Mouse (Mus musculus) intestine, embryonic 15.5 days (tissue): Measurements from ENCODE around the gene Shank2. TPM values are rescaled to one million over a fixed set of nuclear protein-coding genes. Genes with fewer than 3 reads are reported as not detected.

Source experiments
- ATAC-seq: fragments of 200-750 bp; cut with Nextera tagmentation; 2 replicates; pipeline ENCODE4 v1.8.0; 2017; ENCODE audit warnings: moderate TSS enrichment, moderate library complexity
- H3K27ac ChIP-seq: fragments of 300-500 bp; sonication (generic); 2 replicates; pipeline ENCODE4 v1.5.1; 2015; ENCODE audit warnings: mild to moderate bottlenecking, inconsistent platforms
- H3K27me3 ChIP-seq: fragments of 300-500 bp; sonication (generic); replicated peaks from 2 replicates; pipeline ENCODE4 v1.6.1; 2015; ENCODE audit warnings: inconsistent platforms
- H3K36me3 ChIP-seq: fragments of 300-500 bp; sonication (generic); 2 replicates; pipeline ENCODE4 v1.6.1; 2015; ENCODE audit warnings: inconsistent platforms
- H3K4me1 ChIP-seq: fragments of 300-500 bp; sonication (generic); replicated peaks from 2 replicates; pipeline ENCODE4 v1.6.1; 2015; ENCODE audit warnings: inconsistent platforms
- H3K4me2 ChIP-seq: fragments of 300-500 bp; sonication (generic); replicated peaks from 2 replicates; pipeline ENCODE4 v1.6.1; 2015; ENCODE audit warnings: mild to moderate bottlenecking, inconsistent platforms
- H3K4me3 ChIP-seq: fragments of 300-500 bp; sonication (generic); replicated peaks from 2 replicates; pipeline ENCODE4 v1.5.1; 2015; ENCODE audit warnings: inconsistent platforms
- H3K9ac ChIP-seq: fragments of 300-500 bp; sonication (generic); 2 replicates; pipeline ENCODE4 v1.6.1; 2015; ENCODE audit warnings: inconsistent platforms
- H3K9me3 ChIP-seq: fragments of 300-500 bp; sonication (generic); 2 replicates; pipeline ENCODE4 v1.6.1; 2016; ENCODE audit warnings: inconsistent platforms
- WGBS: fragments of 180-500 bp; shearing (Covaris S2); methylation state at CpG from one replicate; pipeline ENCODE4 v1.1.7; 2015; 5-methylcytosine and 5-hydroxymethylcytosine counted together
- polyA plus RNA-seq: library from polyadenylated mRNA; unstranded; fragments of >200 nt; fragmentation: Nextera tagmentation; extraction: Ambion mirVana; gene quantifications from 2 replicates; pipeline ENCODE4 v1.2.1, GENCODE M21; 2015

Gene Shank2
- polyA plus RNA-seq, 1 experiment from 2014 or later, result 0.99 TPM

GRCm38 (mm10) chr7:144240736-144241343 is 239.1 kb downstream of the Shank2 start:
- Histone ChIP-seq H3K27me3 (no peaks in the 10 kb centered on the region), H3K4me1 (no peaks in the 10 kb centered on the region), H3K9me3 (no peaks in the 10 kb centered on the region), H3K9ac (no peak overlapping the region), H3K27ac (no peak overlapping the region), H3K4me3 (no peak overlapping the region), H3K36me3 (no peaks in the 10 kb centered on the region), H3K4me2 (no peak overlapping the region)
- WGBS, result 74% methylated on average over 4 of the region's 4 CpGs
- ATAC-seq, result no peak

DNA sequence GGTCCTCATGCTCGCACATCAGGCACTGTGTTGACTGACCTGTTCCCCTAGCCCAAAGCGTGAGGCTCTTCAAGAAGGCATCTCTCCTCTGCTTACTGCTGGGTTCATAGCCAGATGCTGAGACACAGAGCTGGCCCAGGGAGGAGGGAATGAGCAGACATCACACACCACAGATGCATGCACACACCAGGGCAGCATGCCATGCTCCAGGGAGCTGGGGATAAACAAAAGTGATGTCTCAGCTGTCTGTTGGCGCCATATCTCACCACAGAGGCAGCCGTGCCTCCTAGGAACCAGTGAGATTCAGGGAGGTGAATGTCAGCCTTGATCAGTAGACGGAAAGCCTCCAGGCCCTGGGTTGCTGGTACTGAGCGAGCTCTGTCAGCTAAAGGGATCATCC is 242.5 kb downstream of the Shank2 start:
- no peaks in the 10 kb centered on the region for H3K36me3 ChIP-seq
- no peak overlapping the region for H3K9ac ChIP-seq
- no peaks in the 10 kb centered on the region for H3K9me3 ChIP-seq
- no peak for ATAC-seq
- H3K4me1 ChIP-seq, result no peaks in the 10 kb centered on the region
- WGBS, result 72% methylated on average over 6 of the region's 6 CpGs
- no peak overlapping the region for H3K27ac ChIP-seq
- H3K27me3 ChIP-seq, result no peaks in the 10 kb centered on the region
- H3K4me3 ChIP-seq, result no peak overlapping the region
- H3K4me2 ChIP-seq, result no peak overlapping the region

DNA sequence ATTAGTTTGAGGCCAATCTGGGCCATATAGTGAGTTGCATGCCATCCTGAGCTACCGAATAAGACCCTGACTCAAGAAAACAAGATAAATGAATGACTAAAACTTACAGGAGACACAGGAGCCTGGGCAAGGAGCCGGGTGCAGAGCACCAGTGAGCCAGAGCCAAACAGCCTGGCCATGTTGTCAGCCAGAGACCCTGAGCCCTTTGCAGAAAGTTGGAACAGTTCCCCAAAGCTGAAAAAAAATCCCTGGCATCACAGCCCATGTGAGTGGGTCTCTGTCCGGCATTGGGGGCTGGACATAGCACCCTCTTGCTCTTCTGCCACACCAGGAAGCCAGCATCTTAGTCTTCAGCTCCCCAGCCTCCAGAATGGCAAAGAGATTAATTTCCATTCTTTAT is 244.5 kb downstream of the Shank2 start:
- Histone ChIP-seq H3K9me3 (no peaks in the 10 kb centered on the region), H3K4me3 (no peak overlapping the region), H3K27me3 (no peaks in the 10 kb centered on the region), H3K36me3 (no peaks in the 10 kb centered on the region), H3K27ac (no peak overlapping the region), H3K4me2 (no peak overlapping the region), H3K4me1 (no peaks in the 10 kb centered on the region), H3K9ac (no peak overlapping the region)
- ATAC-seq, result no peak
- 82% methylated on average over 3 of the region's 3 CpGs for WGBS

GRCm38 (mm10) chr7:144248686-144249422 is 247.1 kb downstream of the Shank2 start:
- Histone ChIP-seq H3K27me3 (no peaks in the 10 kb centered on the region), H3K9ac (no peak overlapping the region), H3K9me3 (no peaks in the 10 kb centered on the region), H3K4me1 (no peaks in the 10 kb centered on the region), H3K4me2 (no peak overlapping the region), H3K27ac (no peak overlapping the region), H3K4me3 (no peak overlapping the region), H3K36me3 (no peaks in the 10 kb centered on the region)
- 54% methylated on average over 2 of the region's 2 CpGs for WGBS
- no peak for ATAC-seq

DNA sequence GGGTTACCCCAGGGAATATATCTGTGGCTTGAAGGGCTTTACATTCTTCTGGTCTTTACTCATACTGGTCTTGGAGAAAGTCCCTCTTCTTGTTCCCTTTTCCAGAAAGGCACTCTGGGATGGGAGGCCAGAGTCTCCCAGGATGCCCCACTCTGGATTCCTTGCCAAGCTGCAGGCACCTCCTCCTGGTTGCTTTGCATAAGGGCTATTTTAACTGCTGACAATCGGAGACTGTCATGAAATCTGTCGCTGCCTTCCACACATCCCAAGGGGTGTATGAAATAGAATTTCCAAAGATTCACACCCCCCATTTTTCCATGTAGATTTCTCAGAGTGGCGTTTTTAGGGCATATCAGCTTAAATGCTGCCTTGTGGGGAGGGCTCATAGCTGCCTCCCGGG is 249.1 kb downstream of the Shank2 start:
- ATAC-seq, result no peak
- Histone ChIP-seq H3K4me1 (no peaks in the 10 kb centered on the region), H3K9ac (no peak overlapping the region), H3K4me3 (no peak overlapping the region), H3K27ac (no peak overlapping the region), H3K9me3 (no peaks in the 10 kb centered on the region), H3K27me3 (no peaks in the 10 kb centered on the region), H3K36me3 (no peaks in the 10 kb centered on the region), H3K4me2 (no peak overlapping the region)
- WGBS, result 75% methylated on average over 4 of the region's 4 CpGs

- 59% methylated on average over 6 of the region's 6 CpGs for WGBS
- no peak overlapping the region for H3K4me3 ChIP-seq
- H3K27me3 ChIP-seq, result no peaks in the 10 kb centered on the region
- no peaks in the 10 kb centered on the region for H3K36me3 ChIP-seq
- H3K9me3 ChIP-seq, result no peaks in the 10 kb centered on the region
- ATAC-seq, result no peak
- no peak overlapping the region for H3K9ac ChIP-seq
- H3K4me2 ChIP-seq, result no peak overlapping the region
- H3K27ac ChIP-seq, result no peak overlapping the region
- no peaks in the 10 kb centered on the region for H3K4me1 ChIP-seq
Observed at GRCm38 (mm10) chr7:144251250-144251649, 249.5 kb downstream of the Shank2 start.

DNA sequence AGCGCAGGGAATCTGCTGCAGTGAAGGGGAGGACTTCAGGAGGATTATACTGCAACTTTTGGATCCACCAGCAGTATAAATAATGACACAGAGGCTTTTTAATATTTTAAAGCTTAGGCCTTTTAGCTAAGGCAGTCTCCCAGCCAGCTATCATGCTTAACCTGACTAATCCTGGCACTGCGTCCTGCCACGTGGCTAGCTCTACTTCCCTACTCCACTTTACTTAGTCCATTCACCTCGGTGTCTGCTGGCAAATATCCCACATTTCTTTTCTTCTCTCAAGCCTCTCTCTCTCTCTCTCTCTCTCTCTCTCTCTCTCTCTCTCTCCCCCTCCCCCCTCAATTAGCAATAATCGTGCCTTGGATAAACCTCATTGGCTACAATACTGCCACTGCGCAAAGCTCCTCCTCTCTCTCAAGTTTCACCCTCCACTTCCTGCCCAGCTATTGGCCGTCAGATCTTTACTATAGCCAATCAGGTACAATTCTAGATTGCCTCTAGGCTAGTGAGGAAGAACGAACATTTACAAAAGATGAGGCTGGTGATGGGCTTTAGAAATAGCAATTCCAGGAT is 253.0 kb downstream of the Shank2 start:
- Histone ChIP-seq H3K4me1 (no peaks in the 10 kb centered on the region), H3K27ac (no peak overlapping the region), H3K9ac (no peak overlapping the region), H3K4me2 (no peak overlapping the region), H3K36me3 (no peaks in the 10 kb centered on the region), H3K4me3 (no peak overlapping the region), H3K9me3 (no peaks in the 10 kb centered on the region), H3K27me3 (no peaks in the 10 kb centered on the region)
- 38% methylated on average over 8 of the region's 8 CpGs for WGBS
- no peak for ATAC-seq

GRCm38 (mm10) chr7:144257821-144258220 is 256.1 kb downstream of the Shank2 start:
- no peak overlapping the region for H3K4me3 ChIP-seq
- 58% methylated on average over 7 of the region's 7 CpGs for WGBS

GRCm38 (mm10) chr7:144258332-144258731 is 256.6 kb downstream of the Shank2 start:
- H3K27ac ChIP-seq, result no peak overlapping the region
- H3K36me3 ChIP-seq, result no peaks in the 10 kb centered on the region
- no peak for ATAC-seq
- WGBS, result 42% methylated on average over 4 of the region's 4 CpGs
- H3K27me3 ChIP-seq, result no peaks in the 10 kb centered on the region
- H3K4me3 ChIP-seq, result no peak overlapping the region
- H3K4me2 ChIP-seq, result no peak overlapping the region
- H3K9ac ChIP-seq, result no peak overlapping the region
- H3K9me3 ChIP-seq, result no peaks in the 10 kb centered on the region
- no peaks in the 10 kb centered on the region for H3K4me1 ChIP-seq

More at GRCm38 (mm10) chr7:144257821-144258220, 256.1 kb downstream of the Shank2 start:
- no peaks in the 10 kb centered on the region for H3K4me1 ChIP-seq
- H3K36me3 ChIP-seq, result no peaks in the 10 kb centered on the region
- no peak for ATAC-seq
- no peaks in the 10 kb centered on the region for H3K27me3 ChIP-seq
- H3K27ac ChIP-seq, result no peak overlapping the region
- no peaks in the 10 kb centered on the region for H3K9me3 ChIP-seq
- H3K4me2 ChIP-seq, result no peak overlapping the region
- H3K9ac ChIP-seq, result no peak overlapping the region

GRCm38 (mm10) chr7:144262666-144263065 is 260.9 kb downstream of the Shank2 start:
- 75% methylated on average over 6 of the region's 6 CpGs for WGBS
- no peaks in the 10 kb centered on the region for H3K4me1 ChIP-seq
- ATAC-seq, result no peak
- H3K4me2 ChIP-seq, result no peak overlapping the region
- no peak overlapping the region for H3K4me3 ChIP-seq
- H3K27me3 ChIP-seq, result no peaks in the 10 kb centered on the region
- no peaks in the 10 kb centered on the region for H3K36me3 ChIP-seq
- no peaks in the 10 kb centered on the region for H3K9me3 ChIP-seq
- H3K9ac ChIP-seq, result no peak overlapping the region
- no peak overlapping the region for H3K27ac ChIP-seq

- no peak overlapping the region for H3K4me2 ChIP-seq
- H3K9ac ChIP-seq, result no peak overlapping the region
- H3K4me1 ChIP-seq, result no peaks in the 10 kb centered on the region
- no peaks in the 10 kb centered on the region for H3K27me3 ChIP-seq
- ATAC-seq, result no peak
- 57% methylated on average over 7 of the region's 7 CpGs for WGBS
- no peaks in the 10 kb centered on the region for H3K9me3 ChIP-seq
- no peak overlapping the region for H3K4me3 ChIP-seq
- no peaks in the 10 kb centered on the region for H3K36me3 ChIP-seq
- H3K27ac ChIP-seq, result no peak overlapping the region
Observed at GRCm38 (mm10) chr7:144266745-144267144, 265.0 kb downstream of the Shank2 start.

GRCm38 (mm10) chr7:144268329-144268728 is 266.6 kb downstream of the Shank2 start:
- H3K4me2 ChIP-seq, result no peak overlapping the region
- H3K9me3 ChIP-seq, result no peaks in the 10 kb centered on the region
- no peak overlapping the region for H3K9ac ChIP-seq
- H3K36me3 ChIP-seq, result no peaks in the 10 kb centered on the region
- 71% methylated on average over 7 of the region's 7 CpGs for WGBS
- no peak for ATAC-seq
- H3K4me3 ChIP-seq, result no peak overlapping the region
- no peak overlapping the region for H3K27ac ChIP-seq
- no peaks in the 10 kb centered on the region for H3K4me1 ChIP-seq
- H3K27me3 ChIP-seq, result no peaks in the 10 kb centered on the region

GRCm38 (mm10) chr7:144268778-144269177 is 267.1 kb downstream of the Shank2 start:
- Histone ChIP-seq H3K9ac (no peak overlapping the region), H3K27ac (no peak overlapping the region), H3K27me3 (no peaks in the 10 kb centered on the region), H3K36me3 (no peaks in the 10 kb centered on the region), H3K4me1 (no peaks in the 10 kb centered on the region), H3K4me3 (no peak overlapping the region), H3K9me3 (no peaks in the 10 kb centered on the region), H3K4me2 (no peak overlapping the region)
- ATAC-seq, result no peak
- 82% methylated on average over 4 of the region's 4 CpGs for WGBS
